Mouse (Mus musculus): ENCODE data around the gene Ccdc117.

GRCm38 (mm10) chr11:5490989-5491656 lies 50.9 kb downstream of the Ccdc117 start:
- TF ChIP-seq SMC3 (IDR thresholded peaks at IDR 0.05; ENCODE audit: low read depth, low read length) (no peak), POLR2A (IDR thresholded peaks at IDR 0.05; ENCODE audit: low read depth, low read length) (no peak), ETS1 (conservative IDR thresholded peaks at IDR 0.05; ENCODE audit: low read depth, low read length) (no peak), KAT2A (IDR thresholded peaks at IDR 0.05; ENCODE audit: insufficient replicate concordance, low read length) (no peak), CTCF (conservative IDR thresholded peaks at IDR 0.05 in 1 of 2, IDR thresholded peaks at IDR 0.05 in 1 of 2; ENCODE audit: low read depth in 2 of 2, low read length in 2 of 2) (no peak), CHD2 (IDR thresholded peaks at IDR 0.05; ENCODE audit: low read length) (no peak), MAX (IDR thresholded peaks at IDR 0.05; ENCODE audit: low read length) (no peak), UBTF (IDR thresholded peaks at IDR 0.05; ENCODE audit: low read depth, low read length) (no peak), TBP (conservative IDR thresholded peaks at IDR 0.05; ENCODE audit: low read depth, low read length) (no peak), MAZ (IDR thresholded peaks at IDR 0.05; ENCODE audit: low read depth, low read length) (no peak), HCFC1 (IDR thresholded peaks at IDR 0.05; ENCODE audit: low read depth, low read length) (no peak), JUND (conservative IDR thresholded peaks at IDR 0.05; ENCODE audit: low read depth, low read length) (no peak), SIN3A (IDR thresholded peaks at IDR 0.05; ENCODE audit: low read length) (no peak), EP300 (IDR thresholded peaks at IDR 0.05; ENCODE audit: low read length) (no peak)
